Mouse (Mus musculus): ENCODE measurements around the gene Acvr1. TPM values are rescaled to one million over a fixed set of nuclear protein-coding genes. Genes with fewer than 3 reads are reported as not detected.

The Acvr1 gene
- polyA plus RNA-seq, 1 experiment from 2014 or later = 5.5 TPM

- DNase-seq (ENCODE audit: low spot score) = no peak
- ATAC-seq (replicated peaks; ENCODE audit: low FRiP score, low read depth) = no peak
- H3K4me1 ChIP-seq (replicated peaks; ENCODE audit: insufficient read depth, low read length) = no peaks in the 10 kb centered on the region; the same call in 1 of the 2 replicates
- no peaks in the 10 kb centered on the region for H3K27me3 ChIP-seq (ENCODE audit: insufficient read depth, low read length)
- H3K9ac ChIP-seq (ENCODE audit: low read depth, low read length) = no peak overlapping the region
- no peak overlapping the region for H3K27ac ChIP-seq
- no peak for TF ChIP-seq CTCF (IDR thresholded peaks at IDR 0.05; ENCODE audit: low read depth)
- 86% methylated on average over 9 of the region's 9 CpGs for WGBS
- H3K36me3 ChIP-seq (ENCODE audit: insufficient read depth, low read length) = no peaks in the 10 kb centered on the region
- H3K4me2 ChIP-seq (ENCODE audit: low read length) = no peak overlapping the region
- no peak overlapping the region for H3K4me3 ChIP-seq (replicated peaks; ENCODE audit: low read depth, low read length)
- no peaks in the 10 kb centered on the region for H3K9me3 ChIP-seq (replicated peaks; ENCODE audit: low read length)
Observed at GRCm38 (mm10) chr2:58505306-58506090, 61.5 kb downstream of the Acvr1 start.

DNA sequence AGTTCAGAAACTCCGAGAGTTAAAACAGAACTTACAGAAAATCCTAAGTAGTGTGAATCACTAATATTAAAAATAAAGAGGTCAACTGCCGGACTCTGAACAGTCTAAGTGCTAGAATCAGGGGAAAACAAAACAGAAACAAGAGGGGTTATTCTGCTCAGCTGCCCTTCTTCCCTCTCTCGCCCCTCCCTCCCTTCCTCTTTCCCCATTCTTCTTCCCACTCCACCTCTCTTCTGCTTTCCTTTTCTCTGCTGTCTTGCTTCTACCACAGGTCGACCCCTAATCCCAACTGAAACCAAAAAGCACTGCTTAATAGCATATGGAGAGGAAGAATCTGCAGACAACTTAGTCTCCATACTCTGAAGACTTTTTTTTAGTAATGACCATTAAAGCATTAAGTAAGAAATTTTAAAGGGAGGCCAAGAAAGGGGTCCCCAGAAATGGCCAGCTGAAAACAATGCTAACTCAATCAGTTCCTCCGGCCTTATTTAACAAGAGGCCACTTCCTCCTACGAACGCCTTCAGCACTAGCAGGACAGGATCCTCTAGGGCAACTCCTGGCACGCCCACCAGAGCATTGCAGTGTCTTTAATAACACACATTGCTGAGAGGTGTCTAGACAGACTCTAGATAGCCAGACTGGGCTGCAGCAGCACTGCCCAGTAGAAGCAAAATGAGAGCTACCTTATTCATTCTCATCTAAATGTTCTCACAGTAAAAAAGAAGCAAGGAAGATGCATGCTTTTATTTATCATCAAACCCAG, 70.1 kb downstream of the Acvr1 start:
- Histone ChIP-seq H3K9ac (ENCODE audit: low read depth, low read length) (no peak overlapping the region), H3K4me3 (replicated peaks; ENCODE audit: low read depth, low read length) (no peak overlapping the region), H3K4me1 (replicated peaks; ENCODE audit: insufficient read depth, low read length) (no peaks in the 10 kb centered on the region; the same call in 1 of the 2 replicates), H3K36me3 (ENCODE audit: insufficient read depth, low read length) (0 out of 2 replicates have a peak, but pooled peaks cover 4% of the 10 kb centered on the region), H3K27ac (no peak overlapping the region), H3K27me3 (ENCODE audit: insufficient read depth, low read length) (no peaks in the 10 kb centered on the region), H3K9me3 (replicated peaks; ENCODE audit: low read length) (no peaks in the 10 kb centered on the region), H3K4me2 (ENCODE audit: low read length) (no peak overlapping the region)
- 60% methylated on average over 8 of the region's 8 CpGs for WGBS
- no peak for TF ChIP-seq CTCF (IDR thresholded peaks at IDR 0.05; ENCODE audit: low read depth)
- DNase-seq (ENCODE audit: low spot score) (no peak), ATAC-seq (replicated peaks; ENCODE audit: low FRiP score, low read depth) (no peak)

DNA sequence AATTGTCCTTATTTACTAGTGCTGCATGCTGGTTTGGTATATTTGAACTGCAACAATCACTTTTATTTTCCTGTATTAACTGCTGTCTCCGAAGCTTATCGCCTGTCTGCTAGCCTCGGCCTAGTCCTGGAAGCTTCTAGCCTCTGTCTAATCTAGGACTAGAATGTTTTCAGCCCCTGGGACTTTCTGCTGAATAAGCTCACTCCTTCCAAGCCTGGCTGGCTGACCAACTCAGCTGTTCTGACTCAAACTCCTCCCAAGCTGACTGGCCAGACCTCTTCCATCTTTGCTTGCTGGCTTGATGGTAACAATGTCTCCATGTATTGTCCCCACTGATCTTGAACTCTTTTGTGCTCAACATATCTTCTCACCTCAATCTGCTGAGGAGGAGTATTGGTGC, 71.7 kb downstream of the Acvr1 start:
- TF ChIP-seq CTCF (IDR thresholded peaks at IDR 0.05; ENCODE audit: low read depth) = no peak
- no peak overlapping the region for H3K4me3 ChIP-seq (replicated peaks; ENCODE audit: low read depth, low read length)
- no peak overlapping the region for H3K27ac ChIP-seq
- H3K36me3 ChIP-seq (ENCODE audit: insufficient read depth, low read length) = 0 out of 2 replicates have a peak, but pooled peaks cover 4% of the 10 kb centered on the region
- DNase-seq (ENCODE audit: low spot score) (no peak), ATAC-seq (replicated peaks; ENCODE audit: low FRiP score, low read depth) (no peak)
- no peaks in the 10 kb centered on the region for H3K9me3 ChIP-seq (replicated peaks; ENCODE audit: low read length)
- no peaks in the 10 kb centered on the region for H3K27me3 ChIP-seq (ENCODE audit: insufficient read depth, low read length)
- WGBS = 82% methylated on average over 3 of the region's 3 CpGs
- H3K9ac ChIP-seq (ENCODE audit: low read depth, low read length) = no peak overlapping the region
- H3K4me1 ChIP-seq (replicated peaks; ENCODE audit: insufficient read depth, low read length) = no peaks in the 10 kb centered on the region; the same call in 1 of the 2 replicates
- no peak overlapping the region for H3K4me2 ChIP-seq (ENCODE audit: low read length)

DNA sequence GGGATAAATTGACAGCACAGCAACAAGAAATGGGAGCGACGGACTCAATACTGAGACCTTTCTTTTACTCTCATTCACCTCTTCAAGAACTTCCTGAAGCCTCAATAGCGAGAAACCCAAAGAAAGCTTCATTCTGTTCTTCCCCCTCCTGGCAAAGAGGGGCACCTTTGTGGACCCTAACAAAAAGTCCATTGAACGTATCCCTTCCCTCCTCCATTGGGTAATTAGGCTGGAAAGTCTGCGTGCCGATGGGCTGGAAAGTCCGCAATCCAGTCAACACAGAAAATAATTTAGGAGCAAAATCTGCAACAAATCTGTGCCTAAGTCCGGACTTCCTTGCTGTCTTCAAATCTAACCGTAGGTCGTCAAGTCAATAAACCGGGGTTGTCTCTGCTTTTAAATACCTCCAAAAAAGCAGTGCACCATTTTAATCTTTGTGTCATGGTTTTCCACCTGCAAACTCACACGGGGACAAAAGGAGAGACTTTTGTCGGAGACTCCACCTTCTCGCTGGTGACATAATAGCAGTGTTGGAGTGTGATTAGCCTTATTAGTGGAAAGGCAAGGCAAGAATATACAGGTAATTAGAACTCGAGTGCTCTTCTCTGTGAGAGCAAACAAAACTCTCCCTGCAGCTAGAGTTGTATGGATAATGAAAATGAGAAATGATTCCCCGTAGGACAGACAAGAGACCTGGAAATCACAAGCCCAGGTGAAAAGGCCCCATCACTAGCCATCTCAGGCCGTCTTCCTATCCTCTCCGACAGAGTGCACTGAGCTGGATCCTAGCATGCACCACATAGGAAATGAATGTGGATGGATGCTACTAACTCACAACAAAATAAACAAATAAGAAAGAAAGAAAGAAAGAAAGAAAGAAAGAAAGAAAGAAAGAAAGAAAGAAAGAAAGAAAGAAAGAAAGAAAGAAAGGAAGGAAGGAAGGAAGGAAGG, 73.0 kb downstream of the Acvr1 start:
- Histone ChIP-seq H3K27me3 (ENCODE audit: insufficient read depth, low read length) (no peaks in the 10 kb centered on the region), H3K27ac (no peak overlapping the region), H3K9ac (ENCODE audit: low read depth, low read length) (no peak overlapping the region), H3K4me1 (replicated peaks; ENCODE audit: insufficient read depth, low read length) (no peaks in the 10 kb centered on the region; the same call in 1 of the 2 replicates), H3K36me3 (ENCODE audit: insufficient read depth, low read length) (no peaks in the 10 kb centered on the region), H3K4me2 (ENCODE audit: low read length) (no peak overlapping the region), H3K9me3 (replicated peaks; ENCODE audit: low read length) (no peaks in the 10 kb centered on the region), H3K4me3 (replicated peaks; ENCODE audit: low read depth, low read length) (no peak overlapping the region)
- WGBS = 89% methylated on average over 18 of the region's 18 CpGs
- ATAC-seq (replicated peaks; ENCODE audit: low FRiP score, low read depth) (no peak), DNase-seq (ENCODE audit: low spot score) (no peak)
- TF ChIP-seq CTCF (IDR thresholded peaks at IDR 0.05; ENCODE audit: low read depth) = no peak

DNA sequence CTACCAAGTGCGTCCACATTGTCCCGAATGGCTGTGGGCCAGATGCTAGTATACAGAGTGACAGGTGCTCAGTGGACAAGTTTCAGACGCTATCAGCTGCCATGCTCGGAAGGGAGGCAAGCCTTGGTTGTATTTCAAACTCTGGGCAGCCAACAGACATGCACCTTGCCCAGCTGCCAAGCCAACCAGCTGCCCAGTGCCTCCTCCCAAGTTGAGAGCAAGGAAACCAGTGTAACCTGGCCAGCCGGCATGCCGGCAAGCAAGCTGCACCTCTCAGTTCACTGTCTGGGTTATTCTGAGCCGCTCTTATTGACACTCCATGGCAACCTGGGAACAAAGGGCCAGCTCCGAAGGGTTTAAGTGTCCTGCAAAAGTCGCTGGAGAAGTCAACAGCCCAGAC, 77.7 kb downstream of the Acvr1 start:
- H3K4me2 ChIP-seq (ENCODE audit: low read length) = no peak overlapping the region
- H3K9me3 ChIP-seq (replicated peaks; ENCODE audit: low read length) = no peaks in the 10 kb centered on the region
- no peaks in the 10 kb centered on the region for H3K36me3 ChIP-seq (ENCODE audit: insufficient read depth, low read length)
- H3K4me1 ChIP-seq (replicated peaks; ENCODE audit: insufficient read depth, low read length) = peaks cover 10% of the 10 kb centered on the region; the same call in 1 of the 2 replicates
- ATAC-seq (replicated peaks; ENCODE audit: low FRiP score, low read depth) (no peak), DNase-seq (ENCODE audit: low spot score) (no peak)
- no peak overlapping the region for H3K4me3 ChIP-seq (replicated peaks; ENCODE audit: low read depth, low read length)
- TF ChIP-seq CTCF (IDR thresholded peaks at IDR 0.05; ENCODE audit: low read depth) = no peak
- H3K27ac ChIP-seq = no peak overlapping the region
- 88% methylated on average over 9 of the region's 9 CpGs for WGBS
- no peak overlapping the region for H3K9ac ChIP-seq (ENCODE audit: low read depth, low read length)
- no peaks in the 10 kb centered on the region for H3K27me3 ChIP-seq (ENCODE audit: insufficient read depth, low read length)
